Mouse (Mus musculus) C2C12 (cell line): ENCODE measurements around the gene Ybey. TPM values are rescaled to one million over a fixed set of nuclear protein-coding genes. Genes with fewer than 3 reads are reported as not detected.
A peak's percentile ranks its signal among the peaks of the same experiment; 100 is the strongest.

Experiments
- H3K27me3 ChIP-seq: one replicate; pipeline ENCODE4 v1.6.1; 2011; ENCODE audit not compliant: control insufficient read depth, insufficient read depth, insufficient read length
- H3K36me3 ChIP-seq: one replicate; pipeline ENCODE4 v1.6.1; 2011; ENCODE audit not compliant: control insufficient read depth, insufficient read depth
- H3K4me3 ChIP-seq: one replicate; pipeline ENCODE4 v1.5.1; 2011; ENCODE audit warnings: mild to moderate bottlenecking, control low read depth; ENCODE audit not compliant: poor library complexity, insufficient read depth, severe bottlenecking
- H3K79me2 ChIP-seq: one replicate; pipeline ENCODE4 v1.6.1; 2011; ENCODE audit not compliant: control insufficient read depth, insufficient read depth
- H3K79me3 ChIP-seq: one replicate; pipeline ENCODE4 v1.6.1; 2011; ENCODE audit warnings: low read depth, control low read depth
- H3ac ChIP-seq: one replicate; pipeline ENCODE3; 2011; ENCODE audit warnings: low read depth; ENCODE audit not compliant: control insufficient read depth, insufficient read length
- CEBPB ChIP-seq: IDR thresholded peaks from one replicate; pipeline ENCODE4 v1.6.1; 2011; ENCODE audit warnings: low read depth, mild to moderate bottlenecking, control low read depth, moderate library complexity
- CTCF ChIP-seq: IDR thresholded peaks from one replicate; pipeline ENCODE4 v1.5.1; 2011; ENCODE audit not compliant: control insufficient read depth, insufficient read depth, insufficient read length
- FOSL1 ChIP-seq: IDR thresholded peaks from one replicate; pipeline ENCODE4 v1.8.0; 2011; ENCODE audit warnings: mild to moderate bottlenecking, low read length; ENCODE audit not compliant: poor library complexity, insufficient read depth, severe bottlenecking
- MAX ChIP-seq: IDR thresholded peaks from one replicate; pipeline ENCODE4 v1.6.1; 2011; ENCODE audit warnings: mild to moderate bottlenecking, control low read depth
- MYOD1 ChIP-seq: IDR thresholded peaks from one replicate; pipeline ENCODE4 v1.6.1; 2011; ENCODE audit warnings: low read depth; ENCODE audit not compliant: control insufficient read depth, insufficient read length
- MYOG ChIP-seq: IDR thresholded peaks from one replicate; pipeline ENCODE4 v1.6.1; 2011; ENCODE audit not compliant: control insufficient read depth, insufficient read length; ENCODE audit errors: extremely low read depth
- USF1 ChIP-seq: IDR thresholded peaks from one replicate; pipeline ENCODE4 v1.6.1; 2011; ENCODE audit warnings: low read depth, mild to moderate bottlenecking, control low read depth, moderate library complexity
- polyA plus RNA-seq: library from polyadenylated mRNA; unstranded; fragments of >200 nt; fragmentation: generic; extraction: Trizol; gene quantifications from one replicate; pipeline ENCODE4 v1.2.1, GENCODE M21; 2012; ENCODE audit warnings: missing spikeins

The Ybey gene
- polyA plus RNA-seq, 1 experiment: 1.8 TPM

- no peak for TF ChIP-seq CEBPB
- no peak for TF ChIP-seq FOSL1
- TF ChIP-seq CTCF: peak; percentile 41
- no peak for TF ChIP-seq MYOG
- no peak for TF ChIP-seq MYOD1
- Histone ChIP-seq H3K36me3 (no peaks in the 10 kb centered on the region), H3K4me3 (no peak overlapping the region), H3K27me3 (peaks cover 4% of the 10 kb centered on the region), H3K79me3 (no peaks in the 10 kb centered on the region), H3K79me2 (no peaks in the 10 kb centered on the region), H3ac (no peak overlapping the region)
Observed at GRCm38 (mm10) chr10:76455289-76455688, 13.6 kb downstream of the Ybey start.

- TF ChIP-seq FOSL1 (no peak), CTCF (no peak), MAX (no peak), MYOG (no peak), USF1 (no peak), MYOD1 (no peak), CEBPB (no peak)
- Histone ChIP-seq H3K79me3 (no peaks in the 10 kb centered on the region), H3K4me3 (no peak within 1 kb of the TSS), H3K79me2 (no peaks in the 10 kb centered on the region), H3K36me3 (no peaks in the 10 kb centered on the region), H3ac (no peak within 1 kb of the TSS), H3K27me3 (peaks cover 4% of the 10 kb centered on the region)
Observed at GRCm38 (mm10) chr10:76448851-76449250, 20.1 kb downstream of the Ybey start, which contains the start of gene 2610028H24Rik. 2610028H24Rik (plus strand) TSS chr10:76449081.

- peaks cover 4% of the 10 kb centered on the region for H3K27me3 ChIP-seq
- no peak overlapping the region for H3K4me3 ChIP-seq
- H3ac ChIP-seq: no peak overlapping the region
- no peaks in the 10 kb centered on the region for H3K36me3 ChIP-seq
- H3K79me3 ChIP-seq: no peaks in the 10 kb centered on the region
- no peaks in the 10 kb centered on the region for H3K79me2 ChIP-seq
- TF ChIP-seq USF1: no peak
- no peak for TF ChIP-seq FOSL1
- no peak for TF ChIP-seq CEBPB
- no peak for TF ChIP-seq MYOD1
- TF ChIP-seq CTCF: no peak
- no peak for TF ChIP-seq MAX
- no peak for TF ChIP-seq MYOG
Observed at GRCm38 (mm10) chr10:76447406-76448229, 21.3 kb downstream of the Ybey start.

GRCm38 (mm10) chr10:76445996-76446681 is 22.8 kb downstream of the Ybey start:
- peaks cover 11% of the 10 kb centered on the region for H3K79me2 ChIP-seq
- H3K79me3 ChIP-seq: peaks cover 8% of the 10 kb centered on the region
- H3ac ChIP-seq: no peak overlapping the region
- no peak for TF ChIP-seq MAX
- TF ChIP-seq CTCF: no peak
- TF ChIP-seq MYOD1: no peak
- no peak for TF ChIP-seq FOSL1
- no peak for TF ChIP-seq CEBPB
- no peak for TF ChIP-seq USF1
- no peak for TF ChIP-seq MYOG
- peaks cover 4% of the 10 kb centered on the region for H3K27me3 ChIP-seq
- no peaks in the 10 kb centered on the region for H3K36me3 ChIP-seq
- H3K4me3 ChIP-seq: no peak overlapping the region

GRCm38 (mm10) chr10:76442178-76443088 is 26.5 kb downstream of the Ybey start, which contains the start of gene Pcnt:
Pcnt (minus strand) TSS chr10:76442786.
- peak; percentile 74 for TF ChIP-seq CTCF
- TF ChIP-seq MYOG: no peak
- peak; percentile 58 for TF ChIP-seq MAX
- no peaks in the 10 kb centered on the region for H3K27me3 ChIP-seq
- H3K79me2 ChIP-seq: peaks cover 45% of the 10 kb centered on the region
- H3ac ChIP-seq: peak within 1 kb of the TSS; percentile 96
- H3K79me3 ChIP-seq: peaks cover 30% of the 10 kb centered on the region
- H3K36me3 ChIP-seq: peaks cover 28% of the 10 kb centered on the region
- H3K4me3 ChIP-seq: peak within 1 kb of the TSS; percentile 98
